Mouse (Mus musculus) hindbrain, embryonic 12.5 days (tissue): ENCODE data around the gene Pip4p1. TPM values are rescaled to one million over a fixed set of nuclear protein-coding genes. Genes with fewer than 3 reads are reported as not detected.
"Not testable (repeated sequence)": the region's sequence is repeated elsewhere in the genome, so short reads cannot be mapped to it uniquely, and the experiment has no call there.

Source experiments
- ATAC-seq: fragments of 200-750 bp; cut with Nextera tagmentation; 2 replicates; pipeline ENCODE4 v1.8.0; 2017; ENCODE audit warnings: moderate TSS enrichment; ENCODE audit not compliant: low FRiP score
- H3K27ac ChIP-seq: fragments of 300-500 bp; sonication (generic); 2 replicates; pipeline ENCODE4 v1.5.1; 2016; ENCODE audit warnings: mild to moderate bottlenecking
- H3K27me3 ChIP-seq: fragments of 300-500 bp; sonication (generic); 2 replicates; pipeline ENCODE4 v1.6.1; 2016; ENCODE audit warnings: mild to moderate bottlenecking
- H3K36me3 ChIP-seq: fragments of 300-500 bp; sonication (generic); 2 replicates; pipeline ENCODE4 v1.6.1; 2016; ENCODE audit warnings: mild to moderate bottlenecking
- H3K4me1 ChIP-seq: fragments of 300-500 bp; sonication (generic); 2 replicates; pipeline ENCODE4 v1.6.1; 2016
- H3K4me2 ChIP-seq: fragments of 300-500 bp; sonication (generic); replicated peaks from 2 replicates; pipeline ENCODE4 v1.6.1; 2016; ENCODE audit warnings: mild to moderate bottlenecking
- H3K4me3 ChIP-seq: fragments of 300-500 bp; sonication (generic); 2 replicates; pipeline ENCODE4 v1.5.1; 2016; ENCODE audit warnings: mild to moderate bottlenecking
- H3K9ac ChIP-seq: fragments of 300-500 bp; sonication (generic); 2 replicates; pipeline ENCODE4 v1.6.1; 2016; ENCODE audit warnings: mild to moderate bottlenecking, moderate library complexity
- H3K9me3 ChIP-seq: fragments of 300-500 bp; sonication (generic); replicated peaks from 2 replicates; pipeline ENCODE4 v1.6.1; 2016; ENCODE audit warnings: mild to moderate bottlenecking
- WGBS: fragments of 180-500 bp; shearing (Covaris S2); methylation state at CpG from one replicate; pipeline ENCODE4 v1.1.7; 2016; 5-methylcytosine and 5-hydroxymethylcytosine counted together
- polyA plus RNA-seq: library from polyadenylated mRNA; unstranded; fragments of >200 nt; fragmentation: Nextera tagmentation; extraction: Ambion mirVana; gene quantifications from 2 replicates; pipeline ENCODE4 v1.2.1, GENCODE M21; 2016

The Pip4p1 gene
- polyA plus RNA-seq, 1 experiment from 2014 or later: 71.8 TPM

DNA sequence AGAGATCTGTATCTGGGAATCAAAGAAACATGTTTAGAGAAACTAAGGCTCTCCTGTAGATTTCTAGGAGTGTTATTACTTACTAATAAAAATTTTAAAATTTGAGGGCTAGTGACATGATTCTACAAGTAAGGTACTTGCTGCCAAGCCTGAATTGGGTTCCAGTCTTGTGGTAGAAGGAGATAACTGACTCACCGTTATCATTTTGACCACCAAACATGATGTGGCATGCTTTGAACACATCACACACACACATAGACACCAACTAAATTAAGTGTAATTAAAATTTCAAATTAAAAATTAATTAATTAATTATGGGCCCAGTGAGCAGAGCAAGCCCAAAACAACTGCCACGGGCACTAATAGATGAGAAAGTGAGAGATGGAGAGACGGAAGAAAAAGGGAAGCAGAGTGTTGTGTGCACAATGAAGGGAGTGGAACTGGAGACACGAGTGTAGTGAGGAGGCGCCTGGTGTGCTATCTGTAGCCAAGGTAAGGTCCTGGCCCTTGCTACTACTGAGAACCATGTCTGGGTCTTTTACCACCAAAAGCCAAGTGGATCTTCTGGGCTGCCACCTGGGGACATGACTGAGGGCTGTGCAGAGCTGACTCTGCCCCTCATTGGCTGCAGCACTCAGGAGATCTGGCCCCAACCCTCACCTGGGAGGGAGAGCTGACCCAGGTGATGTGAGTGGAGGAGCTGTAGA is 27.8 kb upstream of the Pip4p1 start:
- 95% methylated on average over 5 of the region's 5 CpGs for WGBS
- not testable (repeated sequence) for H3K4me2 ChIP-seq, H3K4me3 ChIP-seq, ATAC-seq, H3K36me3 ChIP-seq, H3K27me3 ChIP-seq, H3K27ac ChIP-seq, H3K9ac ChIP-seq, H3K4me1 ChIP-seq, H3K9me3 ChIP-seq

DNA sequence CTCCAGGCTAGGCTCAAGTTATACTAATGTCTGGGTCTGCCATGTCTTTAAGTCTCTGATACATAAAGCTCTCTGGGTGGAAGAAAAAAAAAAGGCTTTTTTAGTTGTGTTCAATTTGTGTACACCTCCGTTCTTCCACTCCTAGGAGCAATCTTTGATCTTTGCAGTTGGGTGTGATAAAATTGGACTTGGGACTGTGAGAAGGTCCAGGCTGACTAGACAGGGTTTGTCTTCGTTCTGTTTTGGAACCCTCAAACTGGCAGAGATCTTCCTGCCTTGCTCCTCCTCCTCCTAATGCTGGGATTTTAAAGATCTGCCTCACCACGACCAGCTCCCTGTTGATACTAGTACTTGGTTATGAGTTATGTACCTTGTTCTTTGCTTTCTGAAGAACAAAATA is 26.5 kb upstream of the Pip4p1 start:
- 82% methylated on average over 3 of the region's 3 CpGs for WGBS
- H3K9me3 ChIP-seq, H3K4me1 ChIP-seq, H3K9ac ChIP-seq, H3K4me2 ChIP-seq, H3K27ac ChIP-seq, H3K4me3 ChIP-seq, H3K36me3 ChIP-seq, ATAC-seq, H3K27me3 ChIP-seq: not testable (repeated sequence)

DNA sequence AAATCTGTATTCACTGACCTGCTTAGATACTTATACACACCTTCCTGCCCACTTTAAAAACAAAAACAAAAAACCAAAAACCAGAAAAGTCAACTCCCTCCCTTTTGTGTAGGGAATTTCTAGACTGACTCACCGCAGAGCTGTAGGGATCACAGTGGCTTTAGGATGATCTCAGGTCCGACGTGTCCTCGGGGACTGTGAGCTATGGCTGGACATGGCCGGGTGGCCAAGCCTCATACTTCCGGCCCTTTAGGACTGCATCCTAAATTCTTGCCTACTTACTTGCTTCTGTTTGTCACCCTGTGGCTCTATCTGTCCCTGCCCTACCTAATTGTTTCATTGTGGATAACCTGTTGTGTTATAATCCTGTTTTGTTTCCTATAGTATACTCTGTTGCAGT is 26.1 kb upstream of the Pip4p1 start:
- WGBS: 87% methylated on average over 6 of the region's 6 CpGs
- not testable (repeated sequence) for H3K4me2 ChIP-seq, H3K4me3 ChIP-seq, H3K36me3 ChIP-seq, H3K9ac ChIP-seq, H3K9me3 ChIP-seq, ATAC-seq, H3K4me1 ChIP-seq, H3K27ac ChIP-seq, H3K27me3 ChIP-seq

DNA sequence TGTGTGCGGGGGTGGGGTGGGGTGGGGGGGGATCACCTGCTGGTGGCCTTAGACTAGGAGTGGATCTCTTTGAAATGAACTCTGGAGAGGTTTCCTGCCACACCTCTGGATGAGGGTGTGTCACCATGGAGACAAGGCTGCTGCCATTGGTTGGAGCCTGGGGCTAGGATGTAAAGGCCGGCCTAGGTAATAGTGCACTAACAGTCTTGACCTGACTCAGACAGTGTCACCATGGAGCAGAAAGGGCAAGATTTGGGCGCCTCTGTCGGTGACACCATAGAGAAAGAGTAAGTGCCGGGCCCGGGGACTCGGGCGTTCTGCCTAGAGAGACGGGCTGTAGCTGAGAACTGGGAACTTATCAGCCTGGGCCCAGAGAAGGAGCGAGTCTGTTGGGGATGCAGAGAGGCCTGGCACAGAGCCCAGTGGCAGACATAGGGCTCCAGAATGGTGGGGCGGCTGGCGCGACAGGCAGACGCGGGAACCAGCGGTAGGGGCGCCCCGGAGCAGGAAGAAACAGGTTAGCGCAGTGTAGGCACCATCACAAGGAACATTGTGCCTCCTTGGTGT is 25.4 kb upstream of the Pip4p1 start, which contains the start of gene Pnp2:
Gene Pnp2 (plus strand): TSS at position 51 of the 567 bp plus-strand sequence.
- peak; percentile 90 for ATAC-seq
- H3K4me3 ChIP-seq: 0 out of 2 replicates have a peak within 1 kb of the TSS, but pooled peaks have one; percentile 7
- peak within 1 kb of the TSS; percentile 19 for H3K4me2 ChIP-seq
- not testable (repeated sequence) for H3K9ac ChIP-seq, H3K4me1 ChIP-seq, H3K36me3 ChIP-seq, H3K27ac ChIP-seq, H3K9me3 ChIP-seq, H3K27me3 ChIP-seq
- 7% methylated on average over 19 of the region's 19 CpGs for WGBS

DNA sequence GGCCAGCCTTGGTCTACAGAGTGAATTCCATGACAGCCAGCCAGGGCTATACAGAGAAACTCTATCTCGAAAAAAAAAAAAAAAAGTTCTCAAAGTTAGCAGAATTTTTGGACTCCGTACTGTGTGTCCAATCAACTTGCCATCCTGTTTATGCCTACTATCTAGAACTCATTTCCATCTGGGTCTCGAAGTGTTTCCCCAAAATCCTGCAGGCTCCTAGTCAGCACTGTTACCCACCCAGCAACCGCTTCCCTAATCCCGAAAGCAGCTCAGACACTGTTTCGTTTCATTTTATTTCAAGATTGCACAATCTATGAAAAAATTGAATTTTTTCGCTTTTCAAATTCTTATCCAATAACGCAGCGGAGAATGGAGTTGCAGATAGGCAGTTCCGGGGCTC is 24.8 kb upstream of the Pip4p1 start:
- no peaks in the 10 kb centered on the region for H3K9me3 ChIP-seq
- no peak overlapping the region for H3K4me2 ChIP-seq
- ATAC-seq: no peak
- H3K4me3 ChIP-seq: no peak overlapping the region
- H3K4me1 ChIP-seq: no peaks in the 10 kb centered on the region
- no peak overlapping the region for H3K27ac ChIP-seq
- no peaks in the 10 kb centered on the region for H3K27me3 ChIP-seq
- 86% methylated on average over 10 of the region's 10 CpGs for WGBS
- H3K36me3 ChIP-seq: peaks cover 8% of the 10 kb centered on the region
- no peak overlapping the region for H3K9ac ChIP-seq

DNA sequence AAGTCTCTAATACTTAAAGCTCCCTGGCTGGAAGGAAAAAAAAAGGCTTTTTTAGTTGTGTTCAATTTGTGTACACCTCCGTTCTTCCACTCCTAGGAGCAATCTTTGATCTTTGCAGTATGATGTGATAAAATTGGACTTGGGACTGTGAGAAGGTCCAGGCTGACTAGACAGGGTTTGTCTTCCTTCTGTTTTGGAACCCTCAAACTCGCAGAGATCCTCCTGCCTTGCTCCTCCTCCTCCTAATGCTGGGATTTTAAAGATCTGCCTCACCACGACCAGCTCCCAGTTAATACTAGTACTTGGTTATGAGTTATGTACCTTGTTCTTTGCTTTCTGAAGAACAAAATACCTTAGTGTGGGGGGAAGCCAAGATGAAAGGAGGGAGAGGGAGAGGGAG is 14.9 kb upstream of the Pip4p1 start:
- not testable (repeated sequence) for H3K4me1 ChIP-seq, ATAC-seq, H3K27me3 ChIP-seq, H3K9me3 ChIP-seq, H3K9ac ChIP-seq, H3K27ac ChIP-seq, H3K36me3 ChIP-seq
- 42% methylated on average over 3 of the region's 3 CpGs for WGBS
- peak overlapping the region; percentile 64 for H3K4me2 ChIP-seq
- peak overlapping the region; percentile 43 for H3K4me3 ChIP-seq

DNA sequence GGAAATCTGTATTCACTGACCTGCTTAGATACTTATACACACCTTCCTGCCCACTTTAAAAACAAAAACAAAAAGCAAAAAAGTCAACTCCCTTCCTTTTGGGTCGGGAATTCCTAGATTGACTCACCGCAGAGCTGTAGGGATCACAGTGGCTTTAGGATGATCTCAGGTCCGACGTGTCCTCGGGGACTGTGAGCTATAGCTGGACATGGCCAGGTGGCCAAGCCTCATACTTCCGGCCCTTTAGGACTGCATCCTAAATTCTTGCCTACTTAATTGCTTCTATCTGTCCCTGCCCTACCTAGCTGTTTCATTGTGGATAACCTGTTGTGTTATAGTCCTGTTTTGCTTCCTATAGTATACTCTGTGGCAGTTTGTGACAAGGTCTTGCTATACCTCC is 14.4 kb upstream of the Pip4p1 start:
- H3K27me3 ChIP-seq, H3K9me3 ChIP-seq, H3K4me1 ChIP-seq, H3K36me3 ChIP-seq: not testable (repeated sequence)
- Histone ChIP-seq H3K9ac (peak overlapping the region; percentile 54), H3K27ac (peak overlapping the region; percentile 86; the same call in 1 of the 2 replicates), H3K4me2 (peak overlapping the region; percentile 64), H3K4me3 (peak overlapping the region; percentile 43)
- ATAC-seq: peak; percentile 20; the same call in 1 of the 2 replicates
- 13% methylated on average over 6 of the region's 6 CpGs for WGBS

DNA sequence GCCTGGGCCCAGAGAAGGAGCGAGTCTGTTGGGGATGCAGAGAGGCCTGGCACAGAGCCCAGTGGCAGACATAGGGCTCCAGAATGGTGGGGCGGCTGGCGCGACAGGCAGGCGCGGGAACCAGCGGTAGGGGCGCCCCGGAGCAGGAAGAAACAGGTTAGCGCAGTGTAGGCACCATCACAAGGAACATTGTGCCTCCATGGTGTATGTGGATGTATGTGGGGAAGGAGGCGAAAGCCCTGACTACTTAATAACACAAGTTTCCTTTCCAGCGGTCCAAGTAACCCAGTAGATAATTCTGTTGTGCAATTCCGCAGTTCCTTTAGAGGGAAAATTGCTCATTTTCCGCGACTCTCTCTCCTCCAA is 14.0 kb upstream of the Pip4p1 start:
- Histone ChIP-seq H3K27ac (peak overlapping the region; percentile 86), H3K4me3 (peak overlapping the region; percentile 43), H3K9ac (peak overlapping the region; percentile 54), H3K4me2 (peak overlapping the region; percentile 64)
- H3K4me1 ChIP-seq, H3K27me3 ChIP-seq, H3K9me3 ChIP-seq, H3K36me3 ChIP-seq: not testable (repeated sequence)
- ATAC-seq: peak; percentile 98
- WGBS: under 1% methylated on average over 15 of the region's 15 CpGs

DNA sequence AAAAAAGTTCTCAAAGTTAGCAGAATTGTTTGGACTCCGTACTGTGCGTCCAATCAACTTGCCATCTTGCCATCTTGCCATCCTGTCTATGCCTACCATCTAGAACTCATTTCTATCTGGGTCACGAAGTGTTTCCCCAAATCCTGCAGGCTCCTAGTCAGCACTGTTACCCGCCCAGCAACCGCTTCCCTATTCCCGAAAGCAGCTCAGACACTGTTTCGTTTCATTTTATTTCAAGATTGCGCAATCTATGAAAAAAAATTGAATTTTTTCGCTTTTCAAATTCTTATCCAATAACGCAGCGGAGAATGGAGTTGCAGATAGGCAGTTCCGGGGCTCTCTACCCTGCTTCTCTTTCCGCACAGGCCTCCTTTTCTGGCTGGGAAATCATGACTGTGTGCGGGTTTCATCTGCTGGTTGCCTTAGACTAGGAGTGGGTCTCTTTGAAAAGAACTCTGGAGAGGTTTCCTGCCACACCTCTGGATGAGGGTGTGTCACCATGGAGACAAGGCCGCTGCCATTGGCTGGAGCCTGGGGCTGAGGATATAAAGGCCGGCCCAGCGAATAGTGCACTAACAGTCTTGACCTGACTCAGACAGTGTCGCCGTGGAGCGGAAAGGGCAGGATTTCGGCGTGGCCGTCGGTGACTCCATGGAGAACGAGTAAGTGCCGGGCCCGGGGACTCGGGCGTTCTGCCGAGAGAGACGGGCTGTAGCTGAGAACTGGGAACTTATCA is 13.4 kb upstream of the Pip4p1 start, which contains the start of gene Gm49342:
Gene Gm49342 (plus strand): TSS at position 586 of the 736 bp plus-strand sequence.
- no peaks in the 10 kb centered on the region for H3K27me3 ChIP-seq
- WGBS: 19% methylated on average over 31 of the region's 31 CpGs
- peak within 1 kb of the TSS; percentile 64 for H3K4me2 ChIP-seq
- peak within 1 kb of the TSS; percentile 43 for H3K4me3 ChIP-seq
- peak; percentile 97 for ATAC-seq
- H3K4me1 ChIP-seq: peaks cover 6% of the 10 kb centered on the region; the same call in 1 of the 2 replicates
- no peaks in the 10 kb centered on the region for H3K9me3 ChIP-seq
- H3K9ac ChIP-seq: peak within 1 kb of the TSS; percentile 54
- H3K27ac ChIP-seq: peak within 1 kb of the TSS; percentile 86
- no peaks in the 10 kb centered on the region for H3K36me3 ChIP-seq

DNA sequence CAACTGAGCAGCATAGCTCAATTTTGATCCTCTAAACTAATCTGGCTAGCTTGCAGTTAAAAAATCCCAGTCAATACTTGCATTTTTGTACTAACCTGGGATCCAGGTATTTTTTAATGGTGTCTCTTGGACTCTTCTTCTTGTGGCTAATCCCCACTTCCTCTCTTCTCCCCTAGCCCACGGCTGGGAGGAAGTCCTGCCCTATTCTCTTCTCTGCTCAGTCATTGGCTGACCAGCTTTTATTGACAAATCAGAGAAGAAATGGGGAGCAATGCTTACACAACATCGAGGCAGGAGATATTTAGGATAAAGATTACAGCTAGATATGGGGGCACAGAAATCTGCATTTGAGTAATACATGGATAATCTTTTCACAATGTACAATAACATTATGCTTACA is 8.3 kb upstream of the Pip4p1 start:
- WGBS: 33% methylated on average over 2 of the region's 2 CpGs
- Histone ChIP-seq H3K27ac (no peak overlapping the region), H3K9ac (no peak overlapping the region)

DNA sequence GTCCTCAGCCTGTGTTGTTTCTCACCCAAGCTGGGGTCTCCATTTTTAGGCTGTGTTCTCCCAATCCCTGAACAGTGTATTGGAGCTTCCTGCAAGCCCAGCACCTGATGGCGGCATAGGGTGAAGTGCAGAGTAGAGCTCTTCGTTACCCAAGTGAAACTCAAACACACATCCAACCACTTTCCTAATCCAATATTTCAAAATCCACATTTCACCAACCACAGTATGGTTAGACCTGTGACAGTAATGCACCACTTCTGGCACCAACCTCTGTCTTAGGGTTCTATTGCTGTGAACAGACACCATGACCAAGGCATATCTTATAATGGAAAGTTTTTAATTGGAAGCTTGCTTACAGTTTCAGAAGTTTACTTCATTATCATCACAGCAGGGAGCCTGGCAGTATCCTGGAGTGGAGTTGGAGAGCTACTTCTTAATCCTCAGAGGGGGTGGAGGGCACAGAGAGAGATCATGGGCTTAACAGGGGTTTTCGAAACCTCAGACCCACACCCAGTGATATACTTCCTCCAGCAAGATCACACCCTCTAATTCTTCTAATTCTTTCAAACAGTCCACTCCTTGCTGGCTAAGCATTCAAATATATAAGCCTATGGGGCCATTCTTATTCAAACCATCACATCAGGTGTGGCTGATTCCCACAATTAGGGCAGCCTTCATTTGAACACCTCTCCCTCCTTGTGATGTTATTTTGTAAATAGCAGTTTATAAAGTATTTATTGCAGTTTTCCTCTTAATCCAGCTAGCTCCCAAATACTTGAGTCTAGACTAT is 7.7 kb upstream of the Pip4p1 start:
- H3K4me3 ChIP-seq: no peak overlapping the region
- no peaks in the 10 kb centered on the region for H3K4me1 ChIP-seq
- ATAC-seq: no peak
- no peak overlapping the region for H3K4me2 ChIP-seq
- no peaks in the 10 kb centered on the region for H3K27me3 ChIP-seq
- no peaks in the 10 kb centered on the region for H3K36me3 ChIP-seq
- H3K27ac ChIP-seq: no peak overlapping the region
- no peak overlapping the region for H3K9ac ChIP-seq
- H3K9me3 ChIP-seq: no peaks in the 10 kb centered on the region
- 91% methylated on average over 3 of the region's 3 CpGs for WGBS

More for the DNA sequence above, 8.3 kb upstream of the Pip4p1 start:
- Histone ChIP-seq H3K4me2 (no peak overlapping the region), H3K27me3 (no peaks in the 10 kb centered on the region), H3K4me1 (no peaks in the 10 kb centered on the region), H3K36me3 (no peaks in the 10 kb centered on the region), H3K9me3 (no peaks in the 10 kb centered on the region), H3K4me3 (no peak overlapping the region)
- no peak for ATAC-seq

DNA sequence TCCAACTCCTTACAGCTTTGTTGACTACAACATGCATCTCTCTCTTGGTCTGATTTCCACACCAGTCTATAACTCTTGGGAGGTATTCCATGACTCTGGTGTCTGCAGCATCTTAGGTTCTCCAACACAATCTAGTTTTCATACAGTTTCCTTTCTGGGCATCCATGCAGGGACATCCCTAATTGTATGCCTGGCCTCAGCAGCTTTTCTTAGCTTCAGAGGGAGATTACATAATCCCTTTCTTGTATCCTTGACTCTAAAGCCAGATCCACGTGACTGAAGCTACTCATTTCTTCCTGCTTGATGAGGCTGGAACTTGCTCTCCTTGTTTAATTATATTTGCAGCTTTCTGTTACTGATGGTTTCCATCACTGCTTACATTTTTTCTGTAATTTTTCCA is 6.0 kb upstream of the Pip4p1 start:
- H3K9ac ChIP-seq: no peak overlapping the region
- H3K4me3 ChIP-seq: no peak overlapping the region
- WGBS: 71% methylated on average over 1 of the region's 1 CpGs
- ATAC-seq: no peak
- H3K36me3 ChIP-seq: no peaks in the 10 kb centered on the region
- H3K27ac ChIP-seq: no peak overlapping the region
- H3K4me1 ChIP-seq: peaks cover 1% of the 10 kb centered on the region; the same call in 1 of the 2 replicates
- no peak overlapping the region for H3K4me2 ChIP-seq
- no peaks in the 10 kb centered on the region for H3K27me3 ChIP-seq
- H3K9me3 ChIP-seq: no peaks in the 10 kb centered on the region
